Mouse (Mus musculus) MEL (cell line): Measurements from ENCODE around the gene Ctsw. TPM values are rescaled to one million over a fixed set of nuclear protein-coding genes. Genes with fewer than 3 reads are reported as not detected.
A peak's percentile ranks its signal among the peaks of the same experiment; 100 is the strongest.

Experiments
- DNase-seq: peaks from one replicate; pipeline ENCODE4 v3.0.0; 2011; ENCODE audit warnings: low read depth, low spot score
- H3K27ac ChIP-seq: 2 replicates; pipeline ENCODE4 v1.5.1; 2012; ENCODE audit warnings: low read depth, mild to moderate bottlenecking, control low read depth, low read length, moderate library complexity; ENCODE audit not compliant: control insufficient read depth
- H3K27me3 ChIP-seq, 2 experiments: fragments of 150-350 bp in 1 of 2; sonication (generic) in 1 of 2; 2 replicates each; pipeline ENCODE4 v1.6.1; 2012; ENCODE audit warnings: low read length in 2 of 2, mild to moderate bottlenecking in 2 of 2, improper control_type of control experiment in 1 of 2, moderate library complexity in 1 of 2; ENCODE audit not compliant: insufficient read depth in 2 of 2, control insufficient read depth in 1 of 2
- H3K36me3 ChIP-seq, 2 experiments: 2 replicates each; pipeline ENCODE4 v1.6.1; 2012 to 2014; ENCODE audit warnings: low read length in 2 of 2, improper control_type of control experiment in 1 of 2, inconsistent platforms in 1 of 2, mild to moderate bottlenecking in 1 of 2; ENCODE audit not compliant: insufficient read depth in 2 of 2, control insufficient read depth in 1 of 2
- H3K4me1 ChIP-seq, 2 experiments: fragments of 150-350 bp in 1 of 2; sonication (generic) in 1 of 2; 2 replicates each; pipeline ENCODE4 v1.6.1; 2012; ENCODE audit warnings: low read length in 2 of 2, improper control_type of control experiment in 1 of 2, mild to moderate bottlenecking in 1 of 2; ENCODE audit not compliant: insufficient read depth in 2 of 2, control insufficient read depth in 1 of 2
- H3K4me3 ChIP-seq, 2 experiments: fragments of 150-350 bp in 1 of 2; sonication (generic) in 1 of 2; 2 replicates each; pipeline ENCODE4 v1.5.1; 2012; ENCODE audit warnings: low read depth in 2 of 2, low read length in 2 of 2, mild to moderate bottlenecking in 2 of 2, moderate library complexity in 2 of 2, control low read depth in 1 of 2, improper control_type of control experiment in 1 of 2; ENCODE audit not compliant: control insufficient read depth in 1 of 2, insufficient read depth in 1 of 2
- H3K79me2 ChIP-seq: 2 replicates; pipeline ENCODE4 v1.6.1; 2012; ENCODE audit warnings: mild to moderate bottlenecking, low read length, moderate library complexity; ENCODE audit not compliant: control insufficient read depth, poor library complexity, insufficient read depth
- H3K9ac ChIP-seq: 2 replicates; pipeline ENCODE4 v1.6.1; 2012; ENCODE audit warnings: low read depth, mild to moderate bottlenecking, control low read depth, low read length, moderate library complexity; ENCODE audit not compliant: control insufficient read depth, poor library complexity, severe bottlenecking
- H3K9me3 ChIP-seq: fragments of 150-350 bp; sonication (generic); replicated peaks from 2 replicates; pipeline ENCODE4 v1.6.1; 2012; ENCODE audit warnings: mild to moderate bottlenecking, low read length, improper control_type of control experiment, moderate library complexity; ENCODE audit not compliant: insufficient read depth
- BHLHE40 ChIP-seq: IDR thresholded peaks from 2 replicates; pipeline ENCODE4 v1.6.1; 2012; ENCODE audit warnings: low read depth, mild to moderate bottlenecking, inconsistent platforms, low read length, improper control_type of control experiment, borderline replicate concordance
- CTCF ChIP-seq, 3 experiments: IDR thresholded peaks in 2 of 3; conservative IDR thresholded peaks in 1 of 3; 2 replicates each; pipeline ENCODE4 v1.5.1; 2011 to 2012; ENCODE audit warnings: low read length in 3 of 3, low read depth in 2 of 3, mild to moderate bottlenecking in 2 of 3, improper control_type of control experiment in 1 of 3, inconsistent platforms in 1 of 3, mixed read lengths in 1 of 3, moderate library complexity in 1 of 3; ENCODE audit not compliant: control insufficient read depth in 1 of 3, insufficient read depth in 1 of 3, poor library complexity in 1 of 3, severe bottlenecking in 1 of 3
- ELF1 ChIP-seq: IDR thresholded peaks from 2 replicates; pipeline ENCODE4 v1.6.1; 2014; ENCODE audit warnings: low read depth, mild to moderate bottlenecking, inconsistent platforms, low read length, improper control_type of control experiment, moderate library complexity
- GATA1 ChIP-seq: IDR thresholded peaks from 2 replicates; pipeline ENCODE4 v1.6.1; 2011; ENCODE audit warnings: low read depth, low read length, improper control_type of control experiment
- HCFC1 ChIP-seq: IDR thresholded peaks from 2 replicates; pipeline ENCODE4 v1.6.1; 2012; ENCODE audit warnings: low read depth, mild to moderate bottlenecking, inconsistent platforms, low read length, improper control_type of control experiment, moderate library complexity
- JUND ChIP-seq: IDR thresholded peaks from 2 replicates; pipeline ENCODE4 v1.6.1; 2011; ENCODE audit warnings: low read depth, mild to moderate bottlenecking, improper control_type of control experiment, low read length
- MAFK ChIP-seq: IDR thresholded peaks from 2 replicates; pipeline ENCODE4 v1.6.1; 2011; ENCODE audit warnings: low read depth, mild to moderate bottlenecking, low read length, improper control_type of control experiment, borderline replicate concordance
- MAX ChIP-seq: IDR thresholded peaks from 2 replicates; pipeline ENCODE4 v1.6.1; 2011; ENCODE audit warnings: low read length, improper control_type of control experiment
- NELFE ChIP-seq: IDR thresholded peaks from 2 replicates; pipeline ENCODE4 v1.6.1; 2011; ENCODE audit warnings: low read depth, low read length, improper control_type of control experiment
- NRF1 ChIP-seq: IDR thresholded peaks from 2 replicates; pipeline ENCODE4 v1.6.1; 2014; ENCODE audit warnings: low read depth, mild to moderate bottlenecking, inconsistent platforms, low read length, improper control_type of control experiment, moderate library complexity; ENCODE audit not compliant: poor library complexity, insufficient read depth, severe bottlenecking
- POLR2A ChIP-seq, 2 experiments: IDR thresholded peaks; 2 replicates each; pipeline ENCODE4 v1.6.1; 2011 to 2012; ENCODE audit warnings: low read length in 2 of 2, mild to moderate bottlenecking in 2 of 2, control low read depth in 1 of 2, improper control_type of control experiment in 1 of 2, low read depth in 1 of 2, moderate library complexity in 1 of 2; ENCODE audit not compliant: control insufficient read depth in 1 of 2, insufficient read depth in 1 of 2, poor library complexity in 1 of 2
- POLR2AphosphoS2 ChIP-seq: IDR thresholded peaks from 2 replicates; pipeline ENCODE4 v1.6.1; 2011; ENCODE audit warnings: low read length, improper control_type of control experiment
- POLR2AphosphoS5 ChIP-seq: IDR thresholded peaks from 2 replicates; pipeline ENCODE4 v1.6.1; 2012; ENCODE audit warnings: low read depth, borderline replicate concordance, mild to moderate bottlenecking, inconsistent platforms, low read length, moderate library complexity, mixed read lengths
- RAD21 ChIP-seq: IDR thresholded peaks from 2 replicates; pipeline ENCODE4 v1.6.1; 2011; ENCODE audit warnings: mild to moderate bottlenecking, low read depth, low read length, improper control_type of control experiment
- RCOR1 ChIP-seq: IDR thresholded peaks from 2 replicates; pipeline ENCODE4 v1.6.1; 2012; ENCODE audit warnings: low read depth, mild to moderate bottlenecking, inconsistent platforms, low read length, improper control_type of control experiment
- SIN3A ChIP-seq: IDR thresholded peaks from 2 replicates; pipeline ENCODE4 v1.6.1; 2012; ENCODE audit warnings: low read length, improper control_type of control experiment, inconsistent platforms
- TBP ChIP-seq: IDR thresholded peaks from 2 replicates; pipeline ENCODE4 v1.8.0; 2011; ENCODE audit warnings: low read depth, low read length, improper control_type of control experiment
- ZNF384 ChIP-seq: IDR thresholded peaks from 2 replicates; pipeline ENCODE4 v1.6.1; 2012; ENCODE audit warnings: low read depth, mild to moderate bottlenecking, inconsistent platforms, low read length, improper control_type of control experiment
- polyA plus RNA-seq, 2 experiments: library from polyadenylated mRNA; stranded (reverse) in 1 of 2; unstranded in 1 of 2; fragments of >175 nt in 1 of 2; fragments of >200 nt in 1 of 2; gene quantifications; 2 replicates each; pipeline versions ENCODE4 v1.2.1 to v1.2.4; 2012; ENCODE audit warnings: low replicate concordance in 2 of 2, low read depth in 1 of 2; ENCODE audit not compliant: insufficient read length in 2 of 2, insufficient read depth in 1 of 2, missing spikeins in 1 of 2
- total RNA-seq: library from RNA; depleted of rRNA; stranded (reverse); fragments of 300-350 nt; gene quantifications from 2 replicates; pipeline ENCODE4 v1.2.3, GENCODE M21; 2012; rRNA removed

Gene Ctsw
- total RNA-seq (0.15 TPM in 1 of 2 replicates, not detected in the other), polyA plus RNA-seq (under 1 TPM in 1 of 2 experiments, not detected in 1; 0.39 TPM)

DNA sequence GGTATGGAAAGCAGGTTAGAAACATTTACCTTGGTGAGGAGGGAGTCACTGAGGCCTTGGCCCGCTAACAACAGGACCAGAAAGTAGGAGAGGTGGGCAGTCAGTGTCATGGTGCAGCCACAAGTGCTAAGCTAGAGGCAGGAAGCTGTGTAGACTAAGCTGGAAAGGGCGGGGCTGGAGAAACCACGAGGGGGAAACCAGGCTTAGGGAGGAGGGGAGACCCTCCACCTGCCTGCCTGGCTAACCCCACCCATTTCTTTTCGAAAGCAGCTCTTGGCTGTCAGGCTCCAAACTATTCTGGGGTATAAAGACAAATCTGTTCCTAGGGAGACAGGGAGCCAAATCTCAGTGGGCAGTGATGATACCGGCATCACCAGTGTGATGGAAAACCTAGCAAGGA is at the start of gene Ctsw:
TSS of gene Ctsw (minus strand) at position 134 of the 400 bp plus-strand sequence.
- H3K27me3 ChIP-seq, result no peaks in the 10 kb centered on the region
- no peak for TF ChIP-seq RCOR1
- no peak for TF ChIP-seq ZNF384
- TF ChIP-seq MAFK, result no peak
- no peak for TF ChIP-seq SIN3A
- TF ChIP-seq JUND, result no peak
- no peak for TF ChIP-seq POLR2A (IDR thresholded peaks at IDR 0.05; ENCODE audit: control insufficient read depth in 1 of 2, insufficient read depth in 1 of 2, low read depth in 1 of 2, low read length in 2 of 2, poor library complexity in 1 of 2)
- no peak for TF ChIP-seq POLR2AphosphoS5
- no peak for TF ChIP-seq POLR2AphosphoS2
- no peak for TF ChIP-seq NELFE
- no peak for TF ChIP-seq RAD21
- no peak for TF ChIP-seq MAX
- TF ChIP-seq HCFC1, result no peak
- no peak for TF ChIP-seq NRF1
- no peak for TF ChIP-seq BHLHE40
- no peak for TF ChIP-seq GATA1
- TF ChIP-seq TBP, result no peak
- H3K36me3 ChIP-seq, result peaks cover 0 to 4% of the 10 kb centered on the region in 2 experiments; a peak in 2 of 4 replicates
- H3K79me2 ChIP-seq, result no peaks in the 10 kb centered on the region
- no peak within 1 kb of the TSS for H3K27ac ChIP-seq
- no peak within 1 kb of the TSS for H3K4me3 ChIP-seq
- H3K4me1 ChIP-seq, result peaks cover 0 to 12% of the 10 kb centered on the region in 2 experiments; a peak in 1 of 4 replicates
- H3K9ac ChIP-seq, result no peak within 1 kb of the TSS
- no peak for DNase-seq
- no peaks in the 10 kb centered on the region for H3K9me3 ChIP-seq

DNA sequence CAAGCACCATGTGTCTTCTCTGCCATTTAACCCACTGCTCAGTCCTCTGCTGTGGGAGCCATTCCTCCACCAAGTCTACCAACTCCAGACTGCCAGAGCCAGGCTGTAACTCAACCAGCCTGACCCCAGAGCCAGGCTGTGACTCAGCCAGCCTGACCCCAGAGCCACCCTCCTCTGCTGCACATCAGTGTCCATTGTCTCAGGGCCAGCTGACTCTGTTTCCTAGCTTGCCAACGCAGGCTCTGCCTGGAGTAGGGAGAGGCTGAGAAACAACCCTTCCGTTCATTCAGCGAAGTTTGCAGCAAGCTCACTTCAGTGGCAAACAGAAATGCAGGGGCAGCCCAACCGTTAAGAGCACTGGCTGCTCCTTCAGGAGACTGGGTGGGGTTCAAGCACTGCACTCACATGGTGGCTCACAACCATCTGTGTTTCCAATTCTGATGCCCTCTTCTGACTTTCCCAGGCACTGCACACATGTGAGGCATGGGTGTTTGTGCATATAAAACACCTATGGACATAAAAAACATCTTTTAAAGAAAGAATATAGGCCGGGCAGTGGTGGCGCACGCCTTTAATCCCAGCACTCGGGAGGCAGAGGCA is 48.7 kb upstream of the Ctsw start:
- no peaks in the 10 kb centered on the region for H3K9me3 ChIP-seq
- H3K4me3 ChIP-seq, result no peak overlapping the region
- TF ChIP-seq CTCF (IDR thresholded peaks at IDR 0.05 in 2 of 3, conservative IDR thresholded peaks at IDR 0.05 in 1 of 3; ENCODE audit: control insufficient read depth in 1 of 3, insufficient read depth in 1 of 3, low read depth in 2 of 3, low read length in 3 of 3, poor library complexity in 1 of 3, severe bottlenecking in 1 of 3) (peak in 1 of 3 experiments; percentile 13; a peak in 1 of 6 replicates), ELF1 (no peak)
- H3K4me1 ChIP-seq, result peaks cover 2 to 11% of the 10 kb centered on the region in 2 experiments; a peak in 3 of 4 replicates
- no peak overlapping the region for H3K27ac ChIP-seq
- no peak overlapping the region for H3K9ac ChIP-seq
- peak; percentile 28 for DNase-seq
- no peaks in the 10 kb centered on the region for H3K79me2 ChIP-seq
- H3K36me3 ChIP-seq, result peaks cover 0 to 11% of the 10 kb centered on the region in 2 experiments; a peak in 2 of 4 replicates
- H3K27me3 ChIP-seq, result no peaks in the 10 kb centered on the region
